Mouse (Mus musculus) limb, embryonic 12.5 days (tissue): ENCODE data around the gene Abca15. TPM values are rescaled to one million over a fixed set of nuclear protein-coding genes. Genes with fewer than 3 reads are reported as not detected.

Experiments
- polyA plus RNA-seq: library from polyadenylated mRNA; unstranded; fragments of >200 nt; fragmentation: Nextera tagmentation; extraction: Ambion mirVana; gene quantifications from 2 replicates; pipeline ENCODE4 v1.2.1, GENCODE M21; 2016

Gene Abca15
- polyA plus RNA-seq, 1 experiment from 2014 or later = not detected

Other genes starting within 250 kb of the Abca15 start
- gene Dnah3, start 233.4 kb upstream of the Abca15 start, polyA plus RNA-seq = not detected in 2 replicates
- gene Tmem159, start 226.3 kb upstream of the Abca15 start, polyA plus RNA-seq = 21.5 and 23.3 TPM in 2 replicates
- not detected in 2 replicates for gene Zp2, start 183.4 kb upstream of the Abca15 start, polyA plus RNA-seq
- gene Anks4b, start 154.8 kb upstream of the Abca15 start, polyA plus RNA-seq = not detected in 2 replicates
- 14.1 and 14.5 TPM in 2 replicates for gene Crym, start 126.6 kb upstream of the Abca15 start, polyA plus RNA-seq
- gene Abca14, start 124.7 kb upstream of the Abca15 start, polyA plus RNA-seq = not detected in 2 replicates
- gene Abca16, start 81.0 kb downstream of the Abca15 start, polyA plus RNA-seq = not detected in 2 replicates